Mouse (Mus musculus) neural tube, embryonic 12.5 days (tissue): ENCODE data around the gene Dlat. TPM values are rescaled to one million over a fixed set of nuclear protein-coding genes. Genes with fewer than 3 reads are reported as not detected.

Source experiments
- ATAC-seq: fragments of 200-750 bp; cut with Nextera tagmentation; 2 replicates; pipeline ENCODE4 v1.8.0; 2017; ENCODE audit warnings: low read depth, mild to moderate bottlenecking, moderate TSS enrichment, moderate library complexity; ENCODE audit not compliant: low FRiP score
- H3K27ac ChIP-seq: fragments of 300-500 bp; sonication (generic); 2 replicates; pipeline ENCODE4 v1.5.1; 2016
- H3K27me3 ChIP-seq: fragments of 300-500 bp; sonication (generic); replicated peaks from 2 replicates; pipeline ENCODE4 v1.6.1; 2016; ENCODE audit warnings: mild to moderate bottlenecking
- H3K36me3 ChIP-seq: fragments of 300-500 bp; sonication (generic); 2 replicates; pipeline ENCODE4 v1.6.1; 2016; ENCODE audit warnings: mild to moderate bottlenecking
- H3K4me1 ChIP-seq: fragments of 300-500 bp; sonication (generic); 2 replicates; pipeline ENCODE4 v1.6.1; 2016
- H3K4me2 ChIP-seq: fragments of 300-500 bp; sonication (generic); replicated peaks from 2 replicates; pipeline ENCODE4 v1.6.1; 2016; ENCODE audit warnings: mild to moderate bottlenecking
- H3K4me3 ChIP-seq: fragments of 300-500 bp; sonication (generic); 2 replicates; pipeline ENCODE4 v1.5.1; 2016
- H3K9ac ChIP-seq: fragments of 300-500 bp; sonication (generic); 2 replicates; pipeline ENCODE4 v1.6.1; 2016; ENCODE audit warnings: mild to moderate bottlenecking
- H3K9me3 ChIP-seq: fragments of 300-500 bp; sonication (generic); 2 replicates; pipeline ENCODE4 v1.6.1; 2016; ENCODE audit warnings: mild to moderate bottlenecking
- WGBS: fragments of 180-500 bp; shearing (Covaris S2); methylation state at CpG from one replicate; pipeline ENCODE4 v1.1.7; 2016; 5-methylcytosine and 5-hydroxymethylcytosine counted together
- polyA plus RNA-seq: library from polyadenylated mRNA; unstranded; fragments of >200 nt; fragmentation: Nextera tagmentation; extraction: Ambion mirVana; gene quantifications from 2 replicates; pipeline ENCODE4 v1.2.1, GENCODE M21; 2016

Dlat gene
- polyA plus RNA-seq: 46.2 and 56.0 TPM in 2 replicates

- Histone ChIP-seq H3K9ac (peak within 1 kb of the TSS; percentile 90), H3K4me1 (peaks cover 8% of the 10 kb centered on the region), H3K27me3 (no peaks in the 10 kb centered on the region), H3K4me3 (peak within 1 kb of the TSS; percentile 92), H3K4me2 (peak within 1 kb of the TSS; percentile 68), H3K36me3 (peaks cover 20% of the 10 kb centered on the region), H3K27ac (peak within 1 kb of the TSS; percentile 53), H3K9me3 (no peaks in the 10 kb centered on the region)
- under 1% methylated on average over 63 of the region's 63 CpGs for WGBS
- peak; percentile 89 for ATAC-seq
These were observed at the start of gene Dlat for GRCm38 (mm10) chr9:50659392-50660217. Gene Dlat, minus strand, starts transcription at chr9:50659780.

DNA sequence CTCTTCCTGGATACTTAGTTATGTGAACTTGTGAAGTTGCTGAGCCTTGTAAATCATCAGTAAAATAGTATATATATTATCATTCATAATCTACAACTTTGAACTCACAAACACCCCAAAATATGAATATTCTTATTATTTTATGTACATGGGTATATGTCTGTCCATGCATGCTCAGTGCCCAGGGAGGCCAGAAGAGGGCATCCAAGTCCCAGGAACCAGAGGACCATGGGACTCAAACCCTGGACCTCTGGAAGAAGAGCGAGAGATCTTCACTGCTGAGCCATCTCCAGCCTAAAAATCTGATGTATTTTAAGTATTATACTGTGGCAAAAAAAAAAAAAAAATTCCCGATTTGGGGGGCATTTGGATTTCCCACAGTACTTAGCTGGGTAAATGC is 49.5 kb upstream of the Dlat start:
- Histone ChIP-seq H3K4me3 (no peak overlapping the region), H3K27me3 (no peaks in the 10 kb centered on the region), H3K27ac (no peak overlapping the region), H3K36me3 (peaks cover 27% of the 10 kb centered on the region), H3K9me3 (no peaks in the 10 kb centered on the region), H3K9ac (no peak overlapping the region), H3K4me1 (no peaks in the 10 kb centered on the region), H3K4me2 (no peak overlapping the region)
- 36% methylated on average over 2 of the region's 2 CpGs for WGBS
- no peak for ATAC-seq

GRCm38 (mm10) chr9:50704907-50705306 is 45.3 kb upstream of the Dlat start:
- Histone ChIP-seq H3K9me3 (no peaks in the 10 kb centered on the region), H3K4me1 (no peaks in the 10 kb centered on the region), H3K36me3 (peaks cover 24% of the 10 kb centered on the region), H3K4me2 (no peak overlapping the region), H3K4me3 (no peak overlapping the region), H3K9ac (no peak overlapping the region), H3K27ac (no peak overlapping the region), H3K27me3 (peaks cover 11% of the 10 kb centered on the region)
- ATAC-seq: no peak
- 28% methylated on average over 6 of the region's 6 CpGs for WGBS

GRCm38 (mm10) chr9:50700921-50701691 is 41.5 kb upstream of the Dlat start:
- no peak for ATAC-seq
- no peaks in the 10 kb centered on the region for H3K9me3 ChIP-seq
- H3K27ac ChIP-seq: no peak overlapping the region
- peaks cover 12% of the 10 kb centered on the region for H3K27me3 ChIP-seq
- H3K4me3 ChIP-seq: no peak overlapping the region
- no peak overlapping the region for H3K9ac ChIP-seq
- no peak overlapping the region for H3K4me2 ChIP-seq
- H3K4me1 ChIP-seq: peaks cover 28% of the 10 kb centered on the region
- WGBS: 58% methylated on average over 11 of the region's 11 CpGs
- H3K36me3 ChIP-seq: peaks cover 7% of the 10 kb centered on the region

DNA sequence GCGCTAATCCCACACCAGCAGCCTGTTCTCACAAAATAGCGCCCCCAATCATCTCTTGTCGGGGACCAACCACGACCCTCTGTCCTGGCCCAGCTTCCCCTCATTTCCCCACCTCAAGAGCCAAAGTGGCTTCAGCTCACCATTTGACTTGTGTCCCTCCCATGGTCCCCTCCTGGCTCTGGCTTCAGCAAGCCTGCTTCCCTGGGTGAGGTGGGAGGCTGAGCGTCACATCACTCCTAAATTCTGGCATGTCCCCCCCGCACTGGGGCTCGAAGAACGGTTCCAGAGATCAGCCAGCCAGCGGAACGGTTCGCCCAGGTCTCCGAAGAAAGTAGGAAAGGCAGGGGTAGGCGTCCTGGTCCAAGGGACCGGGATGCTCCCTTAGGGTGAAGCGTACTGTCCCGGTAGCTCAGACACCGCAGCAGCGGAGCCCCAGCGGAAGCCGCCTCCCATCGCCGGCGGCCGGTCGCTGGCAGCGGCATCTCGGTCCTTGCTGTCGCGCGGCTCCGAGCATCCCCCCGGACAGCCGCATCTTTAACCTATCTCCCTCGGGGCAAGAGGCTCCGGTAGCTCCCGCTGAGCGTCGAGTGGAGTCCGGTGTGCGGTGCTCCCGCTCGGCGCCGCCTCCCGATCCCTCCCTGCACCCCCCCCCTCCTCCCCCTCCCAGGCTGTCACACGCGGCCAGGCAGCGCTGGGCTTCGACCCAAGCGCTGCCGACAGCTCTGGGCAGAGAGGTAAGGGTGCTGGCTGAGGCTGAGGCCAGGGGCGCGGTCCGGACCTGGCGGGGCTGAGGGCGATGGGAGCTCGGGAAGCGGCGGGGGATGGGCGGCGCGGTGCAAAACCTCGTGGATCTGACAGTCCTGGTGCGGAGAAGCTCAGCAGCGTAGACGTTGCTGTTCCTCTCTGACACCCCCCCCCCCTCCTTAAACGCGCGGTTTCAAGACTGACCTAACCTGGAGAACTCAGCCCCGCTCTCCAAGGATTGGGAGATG is 39.1 kb upstream of the Dlat start:
- Histone ChIP-seq H3K4me2 (peak overlapping the region; percentile 98), H3K27me3 (peaks cover 12% of the 10 kb centered on the region), H3K36me3 (peaks cover 12% of the 10 kb centered on the region), H3K27ac (no peak overlapping the region), H3K4me1 (peaks cover 28% of the 10 kb centered on the region), H3K9me3 (no peaks in the 10 kb centered on the region), H3K4me3 (peak overlapping the region; percentile 54), H3K9ac (peak overlapping the region; percentile 78)
- WGBS: under 1% methylated on average over 70 of the region's 70 CpGs
- ATAC-seq: peak; percentile 73

DNA sequence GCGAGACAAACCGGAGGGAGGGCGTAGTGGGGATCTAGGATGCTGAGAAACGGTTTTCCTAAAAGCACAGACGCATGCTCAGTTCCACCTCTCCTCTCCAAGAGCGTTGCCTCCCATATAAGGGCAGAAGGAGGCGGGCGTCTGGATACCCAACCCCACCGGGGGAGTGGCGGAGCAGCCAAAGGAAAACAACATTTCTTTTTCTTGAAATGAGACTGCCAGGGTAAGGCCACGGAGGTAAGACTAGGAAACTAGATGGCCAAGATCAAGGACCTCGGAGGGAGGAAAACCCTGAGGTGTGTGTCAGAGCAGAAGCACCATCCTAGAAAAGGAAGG is 38.1 kb upstream of the Dlat start:
- H3K4me3 ChIP-seq: peak overlapping the region; percentile 27; the same call in 1 of the 2 replicates
- H3K9ac ChIP-seq: peak overlapping the region; percentile 42; the same call in 1 of the 2 replicates
- peaks cover 34% of the 10 kb centered on the region for H3K4me1 ChIP-seq
- H3K36me3 ChIP-seq: peaks cover 12% of the 10 kb centered on the region
- H3K27ac ChIP-seq: 0 out of 2 replicates have a peak overlapping the region, but pooled peaks have one; percentile 32
- H3K27me3 ChIP-seq: peaks cover 12% of the 10 kb centered on the region
- H3K9me3 ChIP-seq: no peaks in the 10 kb centered on the region
- peak; percentile 43 for ATAC-seq
- H3K4me2 ChIP-seq: peak overlapping the region; percentile 98
- WGBS: under 1% methylated on average over 12 of the region's 12 CpGs

GRCm38 (mm10) chr9:50696851-50697705 is 37.5 kb upstream of the Dlat start:
- Histone ChIP-seq H3K9me3 (no peaks in the 10 kb centered on the region), H3K4me1 (peaks cover 37% of the 10 kb centered on the region), H3K4me2 (peak overlapping the region; percentile 98), H3K4me3 (peak overlapping the region; percentile 27; the same call in 1 of the 2 replicates), H3K9ac (peak overlapping the region; percentile 42; the same call in 1 of the 2 replicates), H3K27ac (0 out of 2 replicates have a peak overlapping the region, but pooled peaks have one; percentile 32), H3K36me3 (peaks cover 12% of the 10 kb centered on the region), H3K27me3 (peaks cover 12% of the 10 kb centered on the region)
- WGBS: 36% methylated on average over 12 of the region's 12 CpGs
- no peak for ATAC-seq

DNA sequence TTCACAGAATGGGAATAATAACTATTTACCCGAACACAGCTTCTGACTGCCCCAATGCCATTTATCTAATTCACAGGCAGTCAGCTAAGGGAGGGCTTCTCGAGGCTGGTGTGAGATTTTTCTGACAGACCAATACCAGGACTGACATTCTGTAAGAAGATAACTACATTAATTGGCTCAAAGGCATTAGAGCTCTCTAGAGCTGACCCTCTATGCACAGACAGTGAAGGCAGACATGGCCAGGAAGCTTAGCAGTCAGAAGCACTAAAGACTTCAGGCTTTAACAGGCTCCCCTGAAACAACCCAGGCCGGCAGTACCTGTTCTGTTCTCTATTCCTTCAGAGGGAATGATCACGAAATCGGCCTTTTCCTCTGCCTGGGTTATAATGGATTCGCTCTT is 35.6 kb upstream of the Dlat start:
- WGBS: 88% methylated on average over 6 of the region's 6 CpGs
- no peak overlapping the region for H3K27ac ChIP-seq
- no peak for ATAC-seq

GRCm38 (mm10) chr9:50693631-50694030 is 34.1 kb upstream of the Dlat start:
- Histone ChIP-seq H3K4me3 (no peak overlapping the region), H3K27ac (no peak overlapping the region), H3K36me3 (peaks cover 21% of the 10 kb centered on the region), H3K4me1 (peaks cover 27% of the 10 kb centered on the region), H3K9me3 (no peaks in the 10 kb centered on the region), H3K4me2 (no peak overlapping the region), H3K27me3 (no peaks in the 10 kb centered on the region), H3K9ac (no peak overlapping the region)
- no peak for ATAC-seq
- 14% methylated on average over 10 of the region's 10 CpGs for WGBS

More for the DNA sequence above, 35.6 kb upstream of the Dlat start:
- no peak overlapping the region for H3K9ac ChIP-seq
- H3K9me3 ChIP-seq: no peaks in the 10 kb centered on the region
- peaks cover 4% of the 10 kb centered on the region; the same call in 1 of the 2 replicates for H3K27me3 ChIP-seq
- peaks cover 37% of the 10 kb centered on the region for H3K4me1 ChIP-seq
- H3K36me3 ChIP-seq: peaks cover 6% of the 10 kb centered on the region; the same call in 1 of the 2 replicates
- no peak overlapping the region for H3K4me2 ChIP-seq
- H3K4me3 ChIP-seq: no peak overlapping the region

GRCm38 (mm10) chr9:50692626-50693580 is 33.3 kb upstream of the Dlat start:
- 18% methylated on average over 13 of the region's 13 CpGs for WGBS
- H3K9ac ChIP-seq: no peak overlapping the region
- peaks cover 22% of the 10 kb centered on the region for H3K36me3 ChIP-seq
- H3K4me3 ChIP-seq: no peak overlapping the region
- ATAC-seq: peak; percentile 43
- H3K27me3 ChIP-seq: no peaks in the 10 kb centered on the region
- H3K27ac ChIP-seq: no peak overlapping the region
- peaks cover 21% of the 10 kb centered on the region for H3K4me1 ChIP-seq
- H3K9me3 ChIP-seq: no peaks in the 10 kb centered on the region
- H3K4me2 ChIP-seq: peak overlapping the region; percentile 38
